Mouse (Mus musculus): ENCODE results near the gene Arhgef10l.
A peak's percentile ranks its signal among the peaks of the same experiment; 100 is the strongest.

Arhgef10l gene

GRCm38 (mm10) chr4:140694551-140695060 is 28.8 kb upstream of the Arhgef10l start:
- DNase-seq (ENCODE audit: low spot score in 2 of 2) = no peak

GRCm38 (mm10) chr4:140693513-140693912 is 27.7 kb upstream of the Arhgef10l start:
- DNase-seq (ENCODE audit: low spot score in 2 of 2) = no peak

GRCm38 (mm10) chr4:140691481-140691880 is 25.7 kb upstream of the Arhgef10l start:
- DNase-seq (ENCODE audit: low spot score in 2 of 2) = no peak

- DNase-seq (ENCODE audit: low spot score in 2 of 2) = no peak
Observed at GRCm38 (mm10) chr4:140689873-140690655, 24.3 kb upstream of the Arhgef10l start.

GRCm38 (mm10) chr4:140688826-140689425 is 23.1 kb upstream of the Arhgef10l start:
- no peak for DNase-seq (ENCODE audit: low spot score in 2 of 2)

- DNase-seq (ENCODE audit: low spot score in 2 of 2) = no peak
Observed at GRCm38 (mm10) chr4:140688044-140688825, 22.4 kb upstream of the Arhgef10l start.

GRCm38 (mm10) chr4:140684881-140685303 is 19.1 kb upstream of the Arhgef10l start:
- no peak for DNase-seq (ENCODE audit: low spot score in 2 of 2)

GRCm38 (mm10) chr4:140684141-140684871 is 18.5 kb upstream of the Arhgef10l start:
- no peak for DNase-seq (ENCODE audit: low spot score in 2 of 2)

GRCm38 (mm10) chr4:140683608-140684007 is 17.8 kb upstream of the Arhgef10l start:
- DNase-seq (ENCODE audit: low spot score in 2 of 2) = no peak

- no peak for DNase-seq (ENCODE audit: low spot score in 2 of 2)
Observed at GRCm38 (mm10) chr4:140680731-140681397, 15.1 kb upstream of the Arhgef10l start.

- peak; percentile 59 to 83 for DNase-seq (ENCODE audit: low spot score in 2 of 2)
Observed at GRCm38 (mm10) chr4:140679723-140680380, 14.0 kb upstream of the Arhgef10l start.

- DNase-seq (ENCODE audit: low spot score in 2 of 2) = peak in 1 of 2 experiments; percentile 46
Observed at GRCm38 (mm10) chr4:140679038-140679437, 13.2 kb upstream of the Arhgef10l start.

GRCm38 (mm10) chr4:140674345-140674926 is 8.6 kb upstream of the Arhgef10l start:
- peak; percentile 82 to 83 for DNase-seq (ENCODE audit: low spot score in 2 of 2)

GRCm38 (mm10) chr4:140673527-140674264 is 7.9 kb upstream of the Arhgef10l start:
- DNase-seq (ENCODE audit: low spot score in 2 of 2) = no peak

- no peak for DNase-seq (ENCODE audit: low spot score in 2 of 2)
Observed at GRCm38 (mm10) chr4:140667802-140668201, 2.0 kb upstream of the Arhgef10l start.

- DNase-seq (ENCODE audit: low spot score in 2 of 2) = no peak
Observed at GRCm38 (mm10) chr4:140665053-140665452, 759 bp downstream of the Arhgef10l start.

GRCm38 (mm10) chr4:140662882-140663585 is 2.8 kb downstream of the Arhgef10l start:
- DNase-seq (ENCODE audit: low spot score in 2 of 2) = no peak

GRCm38 (mm10) chr4:140662453-140662852 is 3.4 kb downstream of the Arhgef10l start:
- no peak for DNase-seq (ENCODE audit: low spot score in 2 of 2)
